Mouse (Mus musculus) midbrain, embryonic 13.5 days (tissue): ENCODE measurements at regions not wholly inside any gene's neighbourhood (a gene's known extent, or its start where the extent isn't known, plus 50 kb on each side); places are given as distances from the start of the nearest gene placed in this dataset.
A peak's percentile ranks its signal among the peaks of the same experiment; 100 is the strongest.

ENCODE experiments used
- ATAC-seq: fragments of 200-750 bp; cut with Nextera tagmentation; 2 replicates; pipeline ENCODE4 v1.8.0; 2017; ENCODE audit warnings: mild to moderate bottlenecking, moderate TSS enrichment, moderate library complexity
- H3K27ac ChIP-seq: fragments of 300-500 bp; sonication (generic); 2 replicates; pipeline ENCODE4 v1.5.1; 2015; ENCODE audit warnings: inconsistent platforms, mild to moderate bottlenecking, moderate library complexity
- H3K27me3 ChIP-seq: fragments of 300-500 bp; sonication (generic); 2 replicates; pipeline ENCODE4 v1.6.1; 2015; ENCODE audit warnings: mild to moderate bottlenecking, inconsistent platforms
- H3K36me3 ChIP-seq: fragments of 300-500 bp; sonication (generic); 2 replicates; pipeline ENCODE4 v1.6.1; 2015; ENCODE audit warnings: mild to moderate bottlenecking, inconsistent platforms
- H3K4me1 ChIP-seq: fragments of 300-500 bp; sonication (generic); replicated peaks from 2 replicates; pipeline ENCODE4 v1.6.1; 2015; ENCODE audit warnings: inconsistent platforms
- H3K4me2 ChIP-seq: fragments of 300-500 bp; sonication (generic); replicated peaks from 2 replicates; pipeline ENCODE4 v1.6.1; 2015; ENCODE audit warnings: moderate library complexity, mild to moderate bottlenecking, inconsistent platforms
- H3K4me3 ChIP-seq: fragments of 300-500 bp; sonication (generic); replicated peaks from 2 replicates; pipeline ENCODE4 v1.5.1; 2015; ENCODE audit warnings: mild to moderate bottlenecking, inconsistent platforms
- H3K9ac ChIP-seq: fragments of 300-500 bp; sonication (generic); replicated peaks from 2 replicates; pipeline ENCODE4 v1.6.1; 2015; ENCODE audit warnings: mild to moderate bottlenecking, inconsistent platforms
- H3K9me3 ChIP-seq: fragments of 300-500 bp; sonication (generic); 2 replicates; pipeline ENCODE4 v1.6.1; 2016; ENCODE audit warnings: mild to moderate bottlenecking, inconsistent platforms
- WGBS: fragments of 180-500 bp; shearing (Covaris S2); methylation state at CpG from one replicate; pipeline ENCODE4 v1.1.7; 2015; 5-methylcytosine and 5-hydroxymethylcytosine counted together

- no peak overlapping the region for H3K4me3 ChIP-seq
- no peak overlapping the region for H3K4me2 ChIP-seq
- no peaks in the 10 kb centered on the region for H3K36me3 ChIP-seq
- ATAC-seq = no peak
- no peak overlapping the region for H3K9ac ChIP-seq
- no peaks in the 10 kb centered on the region for H3K9me3 ChIP-seq
- H3K4me1 ChIP-seq = no peaks in the 10 kb centered on the region
- WGBS = 83% methylated on average over 2 of the region's 2 CpGs
- no peak overlapping the region for H3K27ac ChIP-seq
- H3K27me3 ChIP-seq = no peaks in the 10 kb centered on the region
Observed at GRCm38 (mm10) chr3:40085116-40085515, 446.0 kb upstream of the Intu start.

DNA sequence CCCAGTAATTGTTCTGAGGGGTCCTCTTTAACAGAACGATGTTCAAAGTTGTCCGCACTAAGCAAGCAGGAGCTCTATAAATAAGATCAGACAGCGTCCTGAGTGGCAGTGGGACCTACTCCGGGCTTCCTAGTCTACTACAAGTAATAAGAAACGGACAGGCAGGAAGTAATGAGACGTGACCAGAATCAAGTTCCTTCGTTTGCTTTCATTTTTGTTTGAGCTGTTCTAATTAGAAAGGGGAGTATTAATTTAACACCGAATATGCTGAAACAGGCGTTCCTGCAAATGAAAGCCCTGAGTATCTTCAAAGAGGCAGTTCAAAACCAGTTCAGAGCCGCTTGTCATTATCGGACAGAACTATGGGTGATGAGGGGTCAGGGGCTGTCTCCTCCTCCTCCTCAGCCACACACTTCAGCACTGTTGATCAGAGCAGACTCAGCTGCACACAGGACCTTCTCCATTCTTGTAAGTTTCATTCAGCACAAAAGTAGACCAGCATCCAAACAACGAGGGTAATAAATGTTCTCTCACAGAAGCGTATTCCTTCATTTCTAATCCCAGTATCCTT is 439.2 kb upstream of the Intu start:
- 74% methylated on average over 13 of the region's 13 CpGs for WGBS
- no peaks in the 10 kb centered on the region for H3K9me3 ChIP-seq
- no peak overlapping the region for H3K9ac ChIP-seq
- H3K36me3 ChIP-seq = no peaks in the 10 kb centered on the region
- no peak overlapping the region; the same call in 1 of the 2 replicates for H3K27ac ChIP-seq
- H3K4me1 ChIP-seq = peaks cover 10% of the 10 kb centered on the region; the same call in 1 of the 2 replicates
- ATAC-seq = no peak
- no peak overlapping the region for H3K4me3 ChIP-seq
- no peak overlapping the region for H3K4me2 ChIP-seq
- H3K27me3 ChIP-seq = no peaks in the 10 kb centered on the region

GRCm38 (mm10) chr3:40092765-40093368 is 438.2 kb upstream of the Intu start:
- no peaks in the 10 kb centered on the region for H3K27me3 ChIP-seq
- no peaks in the 10 kb centered on the region for H3K36me3 ChIP-seq
- no peak overlapping the region for H3K9ac ChIP-seq
- ATAC-seq = peak; percentile 81
- no peak overlapping the region for H3K4me2 ChIP-seq
- peak overlapping the region; percentile 65; the same call in 1 of the 2 replicates for H3K27ac ChIP-seq
- H3K4me1 ChIP-seq = peaks cover 10% of the 10 kb centered on the region; the same call in 1 of the 2 replicates
- H3K9me3 ChIP-seq = no peaks in the 10 kb centered on the region
- no peak overlapping the region for H3K4me3 ChIP-seq
- WGBS = 10% methylated on average over 8 of the region's 8 CpGs

GRCm38 (mm10) chr3:40094040-40094439 is 437.0 kb upstream of the Intu start:
- H3K36me3 ChIP-seq = no peaks in the 10 kb centered on the region
- H3K4me1 ChIP-seq = peaks cover 10% of the 10 kb centered on the region; the same call in 1 of the 2 replicates
- 59% methylated on average over 6 of the region's 6 CpGs for WGBS
- H3K27ac ChIP-seq = no peak overlapping the region
- H3K4me3 ChIP-seq = no peak overlapping the region
- H3K9ac ChIP-seq = no peak overlapping the region
- H3K4me2 ChIP-seq = no peak overlapping the region
- no peaks in the 10 kb centered on the region for H3K27me3 ChIP-seq
- no peaks in the 10 kb centered on the region for H3K9me3 ChIP-seq
- ATAC-seq = no peak

DNA sequence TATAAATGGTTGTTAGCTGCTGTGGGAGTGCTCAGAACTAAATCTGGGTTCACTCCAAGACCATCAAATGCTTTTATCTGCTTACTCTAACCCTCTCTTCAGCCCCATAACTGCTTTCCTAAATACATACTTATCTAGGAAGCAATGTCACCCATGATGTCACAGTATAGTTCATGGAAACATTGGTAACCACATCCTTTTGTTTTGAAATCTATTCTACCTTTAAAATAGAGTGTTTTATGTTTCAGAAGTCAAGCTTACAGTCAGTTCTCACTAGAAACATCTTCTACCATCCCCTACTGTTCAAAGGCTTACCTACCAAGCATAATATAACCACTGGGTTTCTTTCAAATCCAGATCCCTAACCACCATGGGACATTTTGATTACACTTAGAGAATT is 436.4 kb upstream of the Intu start:
- no peak for ATAC-seq
- H3K4me1 ChIP-seq = peaks cover 10% of the 10 kb centered on the region; the same call in 1 of the 2 replicates
- H3K36me3 ChIP-seq = no peaks in the 10 kb centered on the region
- H3K27me3 ChIP-seq = no peaks in the 10 kb centered on the region
- H3K4me3 ChIP-seq = no peak overlapping the region
- no peak overlapping the region for H3K27ac ChIP-seq
- no peak overlapping the region for H3K9ac ChIP-seq
- H3K4me2 ChIP-seq = no peak overlapping the region
- H3K9me3 ChIP-seq = no peaks in the 10 kb centered on the region

DNA sequence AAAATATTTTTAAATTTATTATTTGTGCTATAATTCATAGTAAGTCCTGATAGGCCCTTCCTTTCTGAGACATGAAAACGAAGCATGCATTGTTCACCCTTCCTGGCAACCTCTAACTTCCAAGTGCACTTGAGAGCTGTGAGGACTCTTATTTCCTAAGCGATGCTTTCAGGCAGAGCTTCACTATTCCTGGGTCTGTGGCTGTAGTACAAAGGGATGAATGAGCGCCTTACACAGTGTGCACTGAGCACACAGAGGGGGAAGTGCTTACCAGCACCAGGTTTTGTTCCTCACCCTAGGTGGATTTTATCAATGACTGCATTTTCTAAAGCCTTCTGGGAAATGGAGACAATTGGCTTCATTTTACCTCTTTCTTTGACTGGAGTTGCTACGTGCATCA is 428.4 kb upstream of the Intu start:
- Histone ChIP-seq H3K9me3 (no peaks in the 10 kb centered on the region), H3K36me3 (no peaks in the 10 kb centered on the region), H3K4me3 (no peak overlapping the region), H3K27me3 (no peaks in the 10 kb centered on the region), H3K27ac (peak overlapping the region; percentile 64; the same call in 1 of the 2 replicates), H3K4me1 (peaks cover 8% of the 10 kb centered on the region), H3K9ac (no peak overlapping the region), H3K4me2 (no peak overlapping the region)
- ATAC-seq = peak; percentile 96
- 5% methylated on average over 4 of the region's 4 CpGs for WGBS

DNA sequence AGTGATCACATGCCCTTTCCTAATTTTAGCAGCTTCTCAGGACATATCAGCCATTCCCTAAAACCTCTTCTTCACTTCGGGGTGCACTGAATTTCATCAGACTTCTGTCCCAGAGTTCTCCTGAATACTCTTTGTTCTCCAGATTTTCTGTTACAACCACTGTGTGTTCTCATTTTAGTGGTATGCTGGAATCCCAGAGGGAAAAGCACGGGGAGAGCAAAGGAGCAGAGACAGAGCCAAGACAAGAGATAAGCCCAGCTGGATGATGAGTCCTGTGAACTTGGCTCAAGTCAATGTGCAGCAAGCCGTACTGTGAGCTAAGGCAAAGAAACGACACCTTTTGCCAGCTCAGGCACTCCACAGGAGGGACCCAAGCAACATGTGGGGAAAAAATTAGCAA is 416.3 kb upstream of the Intu start:
- H3K27ac ChIP-seq = no peak overlapping the region
- H3K4me1 ChIP-seq = peaks cover 25% of the 10 kb centered on the region
- no peak overlapping the region for H3K4me2 ChIP-seq
- no peak overlapping the region for H3K4me3 ChIP-seq
- no peak overlapping the region for H3K9ac ChIP-seq
- no peaks in the 10 kb centered on the region for H3K27me3 ChIP-seq
- H3K9me3 ChIP-seq = no peaks in the 10 kb centered on the region
- no peaks in the 10 kb centered on the region for H3K36me3 ChIP-seq
- no peak for ATAC-seq
- 56% methylated on average over 4 of the region's 4 CpGs for WGBS

GRCm38 (mm10) chr3:40118551-40118950 is 412.5 kb upstream of the Intu start:
- no peak for ATAC-seq
- H3K4me1 ChIP-seq = peaks cover 39% of the 10 kb centered on the region
- no peaks in the 10 kb centered on the region for H3K9me3 ChIP-seq
- no peaks in the 10 kb centered on the region for H3K36me3 ChIP-seq
- H3K9ac ChIP-seq = no peak overlapping the region
- no peak overlapping the region for H3K4me3 ChIP-seq
- 59% methylated on average over 3 of the region's 3 CpGs for WGBS
- H3K27me3 ChIP-seq = no peaks in the 10 kb centered on the region
- peak overlapping the region; percentile 1; the same call in 1 of the 2 replicates for H3K27ac ChIP-seq
- no peak overlapping the region for H3K4me2 ChIP-seq

DNA sequence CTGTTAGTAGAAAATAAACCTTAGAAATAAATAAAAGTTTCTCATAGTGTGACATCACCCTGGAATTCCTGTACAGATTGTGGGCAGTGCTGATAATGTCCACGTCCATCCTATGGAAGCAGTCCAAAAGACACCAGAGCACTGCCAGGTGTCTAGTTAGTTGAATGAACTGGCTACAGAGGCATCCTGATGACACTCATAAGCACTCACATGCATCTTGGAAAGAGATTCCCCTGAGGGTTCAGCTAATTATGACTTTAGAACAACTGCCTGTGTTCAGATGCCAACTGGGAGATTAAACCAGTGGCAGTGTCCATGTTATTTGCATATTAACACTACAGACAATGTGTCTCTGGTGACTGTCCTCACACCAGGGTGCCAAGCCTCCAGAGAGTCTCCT is 411.6 kb upstream of the Intu start:
- Histone ChIP-seq H3K4me1 (peaks cover 46% of the 10 kb centered on the region), H3K9me3 (no peaks in the 10 kb centered on the region), H3K27ac (peak overlapping the region; percentile 30; the same call in 1 of the 2 replicates), H3K27me3 (no peaks in the 10 kb centered on the region), H3K4me3 (no peak overlapping the region), H3K36me3 (no peaks in the 10 kb centered on the region), H3K9ac (no peak overlapping the region), H3K4me2 (no peak overlapping the region)
- peak; percentile 64; the same call in 1 of the 2 replicates for ATAC-seq
- 31% methylated on average over 1 of the region's 1 CpGs for WGBS

- Histone ChIP-seq H3K36me3 (no peaks in the 10 kb centered on the region), H3K9ac (no peak overlapping the region), H3K27me3 (no peaks in the 10 kb centered on the region), H3K4me3 (no peak overlapping the region), H3K9me3 (no peaks in the 10 kb centered on the region), H3K27ac (peak overlapping the region; percentile 41; the same call in 1 of the 2 replicates), H3K4me2 (no peak overlapping the region), H3K4me1 (peaks cover 41% of the 10 kb centered on the region)
- 20% methylated on average over 4 of the region's 4 CpGs for WGBS
- ATAC-seq = peak; percentile 65
Observed at GRCm38 (mm10) chr3:40120298-40120875, 410.7 kb upstream of the Intu start.

DNA sequence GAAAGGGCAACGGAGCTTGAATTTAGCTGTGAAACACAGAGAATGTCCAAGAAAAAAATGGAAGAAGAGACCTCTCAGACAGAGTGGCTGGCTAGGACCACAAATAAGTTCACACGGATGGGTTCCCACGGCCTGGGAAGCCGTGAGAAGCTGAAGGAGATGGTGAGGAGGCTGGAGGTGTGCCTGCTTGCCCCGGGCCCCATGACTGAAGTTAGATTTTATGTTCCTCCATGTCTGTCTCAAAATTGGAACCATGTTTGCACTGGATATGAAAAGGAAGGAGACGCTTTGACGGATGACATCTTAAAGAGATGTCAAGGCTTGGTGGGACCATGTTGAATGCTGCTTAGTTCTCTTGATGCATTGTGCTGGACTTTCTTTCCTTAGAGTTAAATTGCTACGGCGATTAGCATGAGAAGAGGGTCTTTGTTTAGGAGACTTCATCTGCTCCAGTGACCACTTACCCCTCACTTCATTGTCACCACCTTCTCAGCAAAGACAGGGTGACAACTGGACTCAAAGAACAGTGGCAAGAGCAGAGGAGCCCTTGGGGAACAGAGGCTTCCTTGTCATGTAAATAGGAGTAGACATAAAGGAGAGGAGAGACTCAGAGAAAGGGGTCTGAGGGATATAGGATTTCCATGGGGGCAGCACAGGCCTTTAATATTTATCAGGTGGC is 407.4 kb upstream of the Intu start:
- Histone ChIP-seq H3K4me2 (no peak overlapping the region), H3K36me3 (no peaks in the 10 kb centered on the region), H3K27me3 (no peaks in the 10 kb centered on the region), H3K27ac (no peak overlapping the region), H3K4me3 (no peak overlapping the region), H3K9me3 (no peaks in the 10 kb centered on the region), H3K9ac (no peak overlapping the region), H3K4me1 (peaks cover 32% of the 10 kb centered on the region)
- WGBS = 35% methylated on average over 9 of the region's 9 CpGs
- ATAC-seq = 0 out of 2 replicates have a peak, but pooled peaks have one; percentile 37

DNA sequence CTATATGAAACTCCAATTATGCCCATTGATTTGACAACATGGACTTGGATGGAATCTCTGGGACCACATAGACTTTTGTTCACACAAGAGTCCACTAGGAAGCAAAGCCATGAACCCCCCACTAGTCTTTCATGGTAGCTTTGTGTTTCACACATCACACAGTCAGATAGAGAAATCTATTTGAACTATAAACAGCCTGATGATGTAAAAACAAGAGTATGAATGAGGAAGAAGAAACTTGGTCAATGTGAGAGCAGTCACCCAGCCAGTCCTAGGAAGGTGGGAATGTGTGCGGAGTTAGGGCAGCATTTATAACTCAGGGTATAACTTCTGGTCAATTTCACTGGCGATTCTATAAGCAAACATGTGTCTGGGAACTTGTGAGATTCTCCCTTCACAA is 404.2 kb upstream of the Intu start:
- no peaks in the 10 kb centered on the region for H3K27me3 ChIP-seq
- no peak overlapping the region for H3K4me3 ChIP-seq
- H3K9me3 ChIP-seq = no peaks in the 10 kb centered on the region
- H3K4me2 ChIP-seq = no peak overlapping the region
- ATAC-seq = no peak
- 90% methylated on average over 2 of the region's 2 CpGs for WGBS
- no peaks in the 10 kb centered on the region for H3K36me3 ChIP-seq
- H3K4me1 ChIP-seq = peaks cover 11% of the 10 kb centered on the region; the same call in 1 of the 2 replicates
- no peak overlapping the region for H3K27ac ChIP-seq
- no peak overlapping the region for H3K9ac ChIP-seq
